Mouse (Mus musculus) C2C12 (cell line): ENCODE measurements around the gene Ints14. TPM values are rescaled to one million over a fixed set of nuclear protein-coding genes. Genes with fewer than 3 reads are reported as not detected.
A peak's percentile ranks its signal among the peaks of the same experiment; 100 is the strongest.

ENCODE experiments used
- H3K27me3 ChIP-seq: one replicate; pipeline ENCODE4 v1.6.1; 2011; ENCODE audit not compliant: control insufficient read depth, insufficient read depth, insufficient read length
- H3K36me3 ChIP-seq: one replicate; pipeline ENCODE4 v1.6.1; 2011; ENCODE audit not compliant: control insufficient read depth, insufficient read depth
- H3K4me3 ChIP-seq: one replicate; pipeline ENCODE4 v1.5.1; 2011; ENCODE audit warnings: mild to moderate bottlenecking, control low read depth; ENCODE audit not compliant: poor library complexity, insufficient read depth, severe bottlenecking
- H3K79me2 ChIP-seq: one replicate; pipeline ENCODE4 v1.6.1; 2011; ENCODE audit not compliant: control insufficient read depth, insufficient read depth
- H3K79me3 ChIP-seq: one replicate; pipeline ENCODE4 v1.6.1; 2011; ENCODE audit warnings: low read depth, control low read depth
- H3ac ChIP-seq: one replicate; pipeline ENCODE3; 2011; ENCODE audit warnings: low read depth; ENCODE audit not compliant: control insufficient read depth, insufficient read length
- CEBPB ChIP-seq: IDR thresholded peaks from one replicate; pipeline ENCODE4 v1.6.1; 2011; ENCODE audit warnings: low read depth, mild to moderate bottlenecking, control low read depth, moderate library complexity
- CTCF ChIP-seq: IDR thresholded peaks from one replicate; pipeline ENCODE4 v1.5.1; 2011; ENCODE audit not compliant: control insufficient read depth, insufficient read depth, insufficient read length
- FOSL1 ChIP-seq: IDR thresholded peaks from one replicate; pipeline ENCODE4 v1.8.0; 2011; ENCODE audit warnings: mild to moderate bottlenecking, low read length; ENCODE audit not compliant: poor library complexity, insufficient read depth, severe bottlenecking
- MAX ChIP-seq: IDR thresholded peaks from one replicate; pipeline ENCODE4 v1.6.1; 2011; ENCODE audit warnings: mild to moderate bottlenecking, control low read depth
- MYOD1 ChIP-seq: IDR thresholded peaks from one replicate; pipeline ENCODE4 v1.6.1; 2011; ENCODE audit warnings: low read depth; ENCODE audit not compliant: control insufficient read depth, insufficient read length
- MYOG ChIP-seq: IDR thresholded peaks from one replicate; pipeline ENCODE4 v1.6.1; 2011; ENCODE audit not compliant: control insufficient read depth, insufficient read length; ENCODE audit errors: extremely low read depth
- USF1 ChIP-seq: IDR thresholded peaks from one replicate; pipeline ENCODE4 v1.6.1; 2011; ENCODE audit warnings: low read depth, mild to moderate bottlenecking, control low read depth, moderate library complexity
- polyA plus RNA-seq: library from polyadenylated mRNA; unstranded; fragments of >200 nt; fragmentation: generic; extraction: Trizol; gene quantifications from one replicate; pipeline ENCODE4 v1.2.1, GENCODE M21; 2012; ENCODE audit warnings: missing spikeins

Ints14 gene
- polyA plus RNA-seq, 1 experiment = 20.5 TPM

GRCm38 (mm10) chr9:65017896-65018295 is 57.2 kb downstream of the Ints14 start:
- no peak overlapping the region for H3ac ChIP-seq
- H3K4me3 ChIP-seq = no peak overlapping the region
- H3K27me3 ChIP-seq = no peaks in the 10 kb centered on the region
- H3K36me3 ChIP-seq = no peaks in the 10 kb centered on the region
- H3K79me3 ChIP-seq = peaks cover 36% of the 10 kb centered on the region
- TF ChIP-seq MYOD1 (no peak), MAX (no peak), CEBPB (no peak), USF1 (no peak), FOSL1 (no peak), MYOG (no peak), CTCF (no peak)
- peaks cover 85% of the 10 kb centered on the region for H3K79me2 ChIP-seq

- H3K79me2 ChIP-seq = peaks cover 77% of the 10 kb centered on the region
- no peak for TF ChIP-seq MYOG
- TF ChIP-seq FOSL1 = no peak
- no peaks in the 10 kb centered on the region for H3K27me3 ChIP-seq
- peaks cover 34% of the 10 kb centered on the region for H3K79me3 ChIP-seq
- no peak overlapping the region for H3ac ChIP-seq
- H3K4me3 ChIP-seq = no peak overlapping the region
- H3K36me3 ChIP-seq = no peaks in the 10 kb centered on the region
Measured at GRCm38 (mm10) chr9:65018588-65019121, 58.0 kb downstream of the Ints14 start.

GRCm38 (mm10) chr9:65019146-65019545 is 58.4 kb downstream of the Ints14 start:
- Histone ChIP-seq H3K79me2 (peaks cover 73% of the 10 kb centered on the region), H3K36me3 (no peaks in the 10 kb centered on the region), H3K27me3 (no peaks in the 10 kb centered on the region), H3K4me3 (no peak overlapping the region), H3K79me3 (peaks cover 34% of the 10 kb centered on the region), H3ac (no peak overlapping the region)
- no peak for TF ChIP-seq MYOD1
- no peak for TF ChIP-seq MAX
- TF ChIP-seq FOSL1 = no peak
- no peak for TF ChIP-seq CTCF
- TF ChIP-seq MYOG = no peak
- no peak for TF ChIP-seq USF1
- TF ChIP-seq CEBPB = no peak

GRCm38 (mm10) chr9:65020128-65020527 is 59.4 kb downstream of the Ints14 start:
- Histone ChIP-seq H3K4me3 (no peak overlapping the region), H3K79me2 (peaks cover 64% of the 10 kb centered on the region), H3K36me3 (no peaks in the 10 kb centered on the region), H3K27me3 (no peaks in the 10 kb centered on the region), H3ac (no peak overlapping the region), H3K79me3 (peaks cover 34% of the 10 kb centered on the region)
- TF ChIP-seq FOSL1 (no peak), CTCF (no peak)

GRCm38 (mm10) chr9:65020991-65021886 is 60.5 kb downstream of the Ints14 start, which contains the start of gene Hacd3:
Gene Hacd3, minus strand, starts transcription at chr9:65021693.
- Histone ChIP-seq H3K36me3 (no peaks in the 10 kb centered on the region), H3K27me3 (no peaks in the 10 kb centered on the region), H3K79me3 (peaks cover 23% of the 10 kb centered on the region), H3K79me2 (peaks cover 53% of the 10 kb centered on the region), H3ac (peak within 1 kb of the TSS; percentile 86), H3K4me3 (peak within 1 kb of the TSS; percentile 78)
- TF ChIP-seq FOSL1 (no peak), USF1 (peak; percentile 87), MYOG (no peak), CTCF (no peak), MAX (peak; percentile 49), MYOD1 (no peak)
